Mouse (Mus musculus) megakaryocyte, embryonic 14.5 days (primary cell): ENCODE results near the gene Zfand3.

Experiments used
- FLI1 ChIP-seq: IDR thresholded peaks from 2 replicates; pipeline ENCODE4 v1.6.1; 2012; ENCODE audit warnings: low read length, inconsistent platforms, mixed read lengths
- GATA1 ChIP-seq: IDR thresholded peaks from 3 replicates; pipeline ENCODE4 v1.6.1; 2012; ENCODE audit warnings: mixed read lengths, low read length, inconsistent platforms, borderline replicate concordance

GRCm38 (mm10) chr17:30154861-30155260, 150.3 kb downstream of the Zfand3 start:
- no peak for TF ChIP-seq GATA1
- no peak for TF ChIP-seq FLI1
